10 mouse cellular contexts compared by ENCODE assay signal in the genomic region with DNA sequence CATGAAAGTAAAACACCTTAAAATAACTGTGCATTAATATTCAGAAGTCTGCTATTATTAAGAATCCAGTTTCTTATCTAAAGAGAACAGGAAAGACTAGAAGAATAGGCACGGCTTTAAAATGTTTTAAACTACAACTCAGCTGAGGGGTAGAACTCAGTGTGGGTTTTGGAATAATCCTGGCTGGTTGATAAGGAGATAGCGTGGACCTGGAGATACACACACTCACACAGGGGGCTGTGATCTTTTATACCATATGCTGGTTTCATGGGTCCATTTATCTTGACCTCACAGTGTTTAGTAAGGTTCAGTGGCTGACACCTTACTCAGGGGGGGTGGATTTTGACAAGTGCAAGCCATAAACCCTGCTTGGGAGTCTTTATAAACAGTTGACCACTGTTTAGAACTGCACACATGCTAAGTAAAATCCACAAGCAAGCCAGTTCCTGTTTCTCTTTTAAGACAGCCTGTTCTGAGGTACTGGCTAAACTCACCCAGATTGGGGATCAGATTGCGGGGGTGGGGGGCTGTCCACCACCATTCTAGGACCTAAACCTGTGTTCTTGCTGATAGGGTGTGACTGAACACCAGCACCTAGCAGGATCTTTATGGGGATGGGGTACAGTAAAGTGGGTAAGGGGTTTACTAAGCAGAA. TPM values are rescaled to one million over a fixed set of nuclear protein-coding genes. Genes with fewer than 3 reads are reported as not detected.
DNase-seq lines count a peak whose midpoint lies in the region; ATAC-seq and TF ChIP-seq lines count a peak whose summit lies in the region.
"Had no signal": no experiment of that assay in that cellular context is flagged by ENCODE, and none has a peak within 500 bp of the region (broad histone marks: within the 10 kb centered on the region; RNA-seq: fewer than 3 reads in every experiment).

No protein-coding gene starts in this region.

- H3K79me2 ChIP-seq in myocyte (ENCODE audit: control insufficient read depth, insufficient read depth), result peaks cover 5% of the 10 kb centered on the region

- peaks cover 12% of the 10 kb centered on the region for H3K4me1 ChIP-seq in kidney, embryonic 16.5 days (ENCODE audit: insufficient read depth, low read length)
- peaks cover 11% of the 10 kb centered on the region; the same call in 1 of the 2 replicates for H3K4me1 ChIP-seq in intestine, embryonic 15.5 days (replicated peaks)

- peak overlapping the region; percentile 96 for H3K9ac ChIP-seq in kidney, embryonic 16.5 days (replicated peaks; ENCODE audit: low read length)
- peak overlapping the region; percentile 73 for H3K9ac ChIP-seq in intestine, embryonic 15.5 days

- no peak for DNase-seq in kidney, adult 11 months
- peak; percentile 48 for DNase-seq in c-Kit-positive CD71-positive TER-119-negative erythroid progenitor cells, embryonic 14.5 days (ENCODE audit: low read depth)
- DNase-seq in left cerebral cortex, adult 9 months (ENCODE audit: low spot score in 2 of 2), result no peak
- DNase-seq in urinary bladder, postnatal 10 days (ENCODE audit: low spot score), result no peak
- no peak for DNase-seq in layer of hippocampus, postnatal 25 days (ENCODE audit: extremely low spot score in 1 of 2, low spot score in 1 of 2)

- peak overlapping the region; percentile 96 for H3K4me3 ChIP-seq in kidney, embryonic 16.5 days (ENCODE audit: low read length)
- H3K4me3 ChIP-seq in intestine, embryonic 15.5 days (replicated peaks), result peak overlapping the region; percentile 90
- H3K4me3 ChIP-seq in myocyte, result peak overlapping the region; percentile 35

- H3K4me2 ChIP-seq in kidney, embryonic 16.5 days (replicated peaks; ENCODE audit: low read depth, low read length), result peak overlapping the region; percentile 89
- H3K4me2 ChIP-seq in intestine, embryonic 15.5 days (replicated peaks), result peak overlapping the region; percentile 82
- H3K4me2 ChIP-seq in myocyte (ENCODE audit: low read depth), result peak overlapping the region; percentile 95

- H3ac ChIP-seq in myocyte (ENCODE audit: control insufficient read depth, insufficient read length), result peak overlapping the region; percentile 95

- no peaks in the 10 kb centered on the region for H3K9me3 ChIP-seq in kidney, embryonic 16.5 days (ENCODE audit: low read length)
- no peaks in the 10 kb centered on the region for H3K9me3 ChIP-seq in intestine, embryonic 15.5 days

- ATAC-seq in kidney, embryonic 16.5 days (ENCODE audit: low FRiP score, low TSS enrichment), result no peak
- ATAC-seq in intestine, embryonic 15.5 days, result no peak

- peak overlapping the region; percentile 74 for H3K27ac ChIP-seq in kidney, embryonic 16.5 days (ENCODE audit: low read length)
- H3K27ac ChIP-seq in intestine, embryonic 15.5 days, result peak overlapping the region; percentile 76

- 46% methylated on average over 3 of the region's 3 CpGs for WGBS in kidney, embryonic 16.5 days
- WGBS in intestine, embryonic 15.5 days, result 33% methylated on average over 3 of the region's 3 CpGs

- no peaks in the 10 kb centered on the region for H3K27me3 ChIP-seq in kidney, embryonic 16.5 days (ENCODE audit: insufficient read depth, low read length)
- no peaks in the 10 kb centered on the region for H3K27me3 ChIP-seq in intestine, embryonic 15.5 days (replicated peaks)
- H3K27me3 ChIP-seq in myocyte (ENCODE audit: control insufficient read depth, insufficient read depth, insufficient read length), result no peaks in the 10 kb centered on the region

- TF ChIP-seq POLR2A in myocyte (IDR thresholded peaks at IDR 0.05; ENCODE audit: insufficient read length, low read depth), result no peak

- H3K36me3 ChIP-seq in kidney, embryonic 16.5 days (ENCODE audit: insufficient read depth, low read length), result peaks cover 8% of the 10 kb centered on the region
- peaks cover 3% of the 10 kb centered on the region; the same call in 1 of the 2 replicates for H3K36me3 ChIP-seq in intestine, embryonic 15.5 days
- H3K36me3 ChIP-seq in myocyte (ENCODE audit: control insufficient read depth, insufficient read depth), result peaks cover 4% of the 10 kb centered on the region

TF ChIP-seq in myocyte, 11 proteins besides CTCF, POLR2A, EP300 and RAD21:
- TF ChIP-seq CEBPB (IDR thresholded peaks at IDR 0.05; ENCODE audit: insufficient read depth, poor library complexity, severe bottlenecking) (no peak), USF1 (IDR thresholded peaks at IDR 0.05; ENCODE audit: low read depth) (no peak), MAX (IDR thresholded peaks at IDR 0.05; ENCODE audit: low read depth) (no peak), E2F4 (IDR thresholded peaks at IDR 0.05; ENCODE audit: insufficient read depth) (no peak), TCF3 (IDR thresholded peaks at IDR 0.05; ENCODE audit: insufficient read length, low read depth) (no peak), MYOG (IDR thresholded peaks at IDR 0.05; ENCODE audit: control insufficient read depth in 1 of 3, insufficient read depth in 1 of 3, insufficient read length in 2 of 3, low read depth in 2 of 3) (no peak), TCF12 (IDR thresholded peaks at IDR 0.05; ENCODE audit: insufficient read depth, poor library complexity, severe bottlenecking) (no peak), REST (IDR thresholded peaks at IDR 0.05; ENCODE audit: insufficient read depth, insufficient read length) (no peak), SRF (IDR thresholded peaks at IDR 0.05; ENCODE audit: control insufficient read depth, insufficient read length, low read depth) (no peak), MYOD1 (IDR thresholded peaks at IDR 0.05; ENCODE audit: control insufficient read depth in 1 of 3, insufficient read length in 2 of 3, low read depth in 2 of 3) (no peak), POLR2AphosphoS2 (IDR thresholded peaks at IDR 0.05; ENCODE audit: insufficient read length, low read depth) (no peak)

RNA-seq across cellular contexts. Expression of gene Dnajc16, which starts 1.0 kb away (rescaled TPM):
- polyA plus RNA-seq in kidney, embryonic 16.5 days (2015; fragmentation: Nextera tagmentation; extraction: Ambion mirVana), result 5.4 and 5.8 TPM in 2 replicates
- polyA plus RNA-seq in intestine, embryonic 15.5 days (2015; fragmentation: Nextera tagmentation; extraction: Ambion mirVana), result 4.2 and 4.4 TPM in 2 replicates
- 9.5 TPM for polyA plus RNA-seq in myocyte (2012; fragmentation: generic; extraction: Trizol)
- total RNA-seq in layer of hippocampus, postnatal 25 days (2021), result 10 to 100 TPM; 41.5 to 42.0 TPM

RNA-seq across cellular contexts. Expression of gene Casp9, which starts 3.7 kb away (rescaled TPM):
- polyA plus RNA-seq in kidney, embryonic 16.5 days (2015; fragmentation: Nextera tagmentation; extraction: Ambion mirVana), result 30.2 and 31.8 TPM in 2 replicates
- polyA plus RNA-seq in intestine, embryonic 15.5 days (2015; fragmentation: Nextera tagmentation; extraction: Ambion mirVana), result 21.8 and 22.2 TPM in 2 replicates
- 15.2 TPM for polyA plus RNA-seq in myocyte (2012; fragmentation: generic; extraction: Trizol)
- total RNA-seq in layer of hippocampus, postnatal 25 days (2021), result 10 to 100 TPM; 21.6 to 23.4 TPM

RNA-seq across cellular contexts. Expression of gene Cela2a, which starts 36.3 kb away (rescaled TPM):
- 0.17 TPM in 1 of 2 replicates, not detected in the other for polyA plus RNA-seq in kidney, embryonic 16.5 days (2015; fragmentation: Nextera tagmentation; extraction: Ambion mirVana)
- polyA plus RNA-seq in intestine, embryonic 15.5 days (2015; fragmentation: Nextera tagmentation; extraction: Ambion mirVana), result 131 and 571 TPM in 2 replicates
- polyA plus RNA-seq in myocyte (2012; fragmentation: generic; extraction: Trizol), result not detected
- not detected for total RNA-seq in layer of hippocampus, postnatal 25 days (2021)
- total RNA-seq: neutrophil, adult 5-6 weeks had no signal

RNA-seq across cellular contexts. Expression of gene Agmat, which starts 43.2 kb away (rescaled TPM):
- 1.7 and 2.0 TPM in 2 replicates for polyA plus RNA-seq in kidney, embryonic 16.5 days (2015; fragmentation: Nextera tagmentation; extraction: Ambion mirVana)
- polyA plus RNA-seq in intestine, embryonic 15.5 days (2015; fragmentation: Nextera tagmentation; extraction: Ambion mirVana), result 36.7 and 41.9 TPM in 2 replicates
- polyA plus RNA-seq in myocyte (2012; fragmentation: generic; extraction: Trizol), result 0.72 TPM
- not detected for total RNA-seq in layer of hippocampus, postnatal 25 days (2021)
- total RNA-seq: neutrophil, adult 5-6 weeks had no signal

RNA-seq across cellular contexts. Expression of gene Ctrc, which starts 56.5 kb away (rescaled TPM):
- not detected in 2 replicates for polyA plus RNA-seq in kidney, embryonic 16.5 days (2015; fragmentation: Nextera tagmentation; extraction: Ambion mirVana)
- polyA plus RNA-seq in intestine, embryonic 15.5 days (2015; fragmentation: Nextera tagmentation; extraction: Ambion mirVana), result 0.45 and 0.97 TPM in 2 replicates
- not detected for polyA plus RNA-seq in myocyte (2012; fragmentation: generic; extraction: Trizol)
- total RNA-seq in layer of hippocampus, postnatal 25 days (2021), result not detected
- total RNA-seq: neutrophil, adult 5-6 weeks had no signal
- polyA plus RNA-seq: brain, embryonic 14.5 days had no signal

Comparison
In these comparisons a context has a peak if more than half of its experiments do, and no peak if none do; other contexts are left out.
1. H3K4me3 ChIP-seq: peak in every context shown above with its lines; median percentile 96 in kidney, embryonic 16.5 days; 90 in intestine, embryonic 15.5 days; 35 in myocyte.
2. RNA of gene Cela2a, which starts 36.3 kb away (polyA plus RNA-seq): 131 to 571 TPM in intestine, embryonic 15.5 days; 0.17 TPM in kidney, embryonic 16.5 days and not detected in myocyte (single experiment); every median in the first group is over 100 times any median in the second.
3. Peak in every context shown above with its lines, with median percentiles within 50 percentile points of each other: H3K4me2 ChIP-seq.